Mouse (Mus musculus) cerebellum, adult 18-20 months (tissue): ENCODE data around the gene Pan3.
"Not testable (repeated sequence)": the region's sequence is repeated elsewhere in the genome, so short reads cannot be mapped to it uniquely, and the experiment has no call there.

Experiments
- DNase-seq, 2 experiments: peaks; one replicate each; pipeline ENCODE4 v3.0.0; 2021

Pan3 gene

GRCm38 (mm10) chr5:147492511-147492910 is 62.5 kb downstream of the Pan3 start:
- no peak for DNase-seq

GRCm38 (mm10) chr5:147493205-147493604 is 63.2 kb downstream of the Pan3 start:
- no peak for DNase-seq

GRCm38 (mm10) chr5:147493685-147494084 is 63.7 kb downstream of the Pan3 start:
- no peak for DNase-seq

GRCm38 (mm10) chr5:147494388-147494787 is 64.4 kb downstream of the Pan3 start:
- no peak for DNase-seq

GRCm38 (mm10) chr5:147494791-147495376 is 64.9 kb downstream of the Pan3 start:
- DNase-seq = no peak

- DNase-seq = peak; percentile 68
Observed at GRCm38 (mm10) chr5:147495961-147496360, 66.0 kb downstream of the Pan3 start.

GRCm38 (mm10) chr5:147496921-147497320 is 67.0 kb downstream of the Pan3 start:
- peak; percentile 29 to 57 for DNase-seq

GRCm38 (mm10) chr5:147497714-147498113 is 67.8 kb downstream of the Pan3 start:
- DNase-seq = no peak

- no peak for DNase-seq
Observed at GRCm38 (mm10) chr5:147501456-147501998, 71.6 kb downstream of the Pan3 start.

- no peak for DNase-seq
Observed at GRCm38 (mm10) chr5:147502921-147503320, 73.0 kb downstream of the Pan3 start.

GRCm38 (mm10) chr5:147511350-147511749 is 81.4 kb downstream of the Pan3 start:
- DNase-seq = no peak

GRCm38 (mm10) chr5:147527006-147527405 is 97.0 kb downstream of the Pan3 start:
- DNase-seq = no peak

- DNase-seq = no peak
Observed at GRCm38 (mm10) chr5:147527788-147528187, 97.8 kb downstream of the Pan3 start.

- no peak for DNase-seq
Observed at GRCm38 (mm10) chr5:147532031-147532430, 102.1 kb downstream of the Pan3 start.

- no peak for DNase-seq
Observed at GRCm38 (mm10) chr5:147539409-147539808, 109.4 kb downstream of the Pan3 start.

GRCm38 (mm10) chr5:147539815-147540214 is 109.9 kb downstream of the Pan3 start:
- no peak for DNase-seq

GRCm38 (mm10) chr5:147542291-147542690 is 112.3 kb downstream of the Pan3 start:
- DNase-seq = no peak

GRCm38 (mm10) chr5:147545731-147546241 is 115.8 kb downstream of the Pan3 start:
- peak in 1 of 2 experiments; percentile 39 for DNase-seq

- no peak for DNase-seq
Observed at GRCm38 (mm10) chr5:147549016-147549755, 119.2 kb downstream of the Pan3 start.

GRCm38 (mm10) chr5:147551879-147552627 is 122.1 kb downstream of the Pan3 start:
- no peak for DNase-seq

- not testable (repeated sequence) for DNase-seq
Observed at GRCm38 (mm10) chr5:147557641-147558040, 127.7 kb downstream of the Pan3 start.

- DNase-seq = no peak
Observed at GRCm38 (mm10) chr5:147563511-147564139, 133.7 kb downstream of the Pan3 start.

GRCm38 (mm10) chr5:147564140-147564590 is 134.2 kb downstream of the Pan3 start:
- no peak for DNase-seq
